Mouse (Mus musculus) embryonic facial prominence, embryonic 11.5 days (tissue): ENCODE data around the gene Fam25c. TPM values are rescaled to one million over a fixed set of nuclear protein-coding genes. Genes with fewer than 3 reads are reported as not detected.

Experiments used
- ATAC-seq: fragments of 200-750 bp; cut with Nextera tagmentation; replicated peaks from 2 replicates; pipeline ENCODE4 v1.8.0; 2017; ENCODE audit warnings: low read depth; ENCODE audit not compliant: insufficient number of reproducible peaks, low FRiP score, low TSS enrichment
- DNase-seq: peaks from one replicate; pipeline ENCODE4 v3.0.0-alpha.2; 2015; ENCODE audit warnings: low spot score
- H3K27ac ChIP-seq: fragments of 300-500 bp; sonication (generic); replicated peaks from 2 replicates; pipeline ENCODE4 v1.5.1; 2014; ENCODE audit warnings: mild to moderate bottlenecking, low read depth, low read length, control low read depth
- H3K27me3 ChIP-seq: fragments of 300-500 bp; sonication (generic); 2 replicates; pipeline ENCODE4 v1.6.1; 2014; ENCODE audit warnings: mild to moderate bottlenecking, low read length, moderate library complexity, mixed read lengths; ENCODE audit not compliant: control insufficient read depth, insufficient read depth
- H3K36me3 ChIP-seq: fragments of 300-500 bp; sonication (generic); replicated peaks from 2 replicates; pipeline ENCODE4 v1.6.1; 2014; ENCODE audit warnings: low read depth, mild to moderate bottlenecking, low read length, moderate library complexity, mixed read lengths; ENCODE audit not compliant: control insufficient read depth, insufficient read depth
- H3K4me1 ChIP-seq: fragments of 300-500 bp; sonication (generic); 2 replicates; pipeline ENCODE4 v1.6.1; 2014; ENCODE audit warnings: low read length, mixed read lengths; ENCODE audit not compliant: control insufficient read depth, insufficient read depth
- H3K4me2 ChIP-seq: fragments of 300-500 bp; sonication (generic); 2 replicates; pipeline ENCODE4 v1.6.1; 2014; ENCODE audit warnings: low read depth, mild to moderate bottlenecking, control low read depth, low read length, moderate library complexity
- H3K4me3 ChIP-seq: fragments of 300-500 bp; sonication (generic); 2 replicates; pipeline ENCODE4 v1.5.1; 2014; ENCODE audit warnings: low read depth, low read length, control low read depth
- H3K9ac ChIP-seq: fragments of 300-500 bp; sonication (generic); replicated peaks from 2 replicates; pipeline ENCODE4 v1.6.1; 2014; ENCODE audit warnings: mild to moderate bottlenecking, control low read depth, low read length
- H3K9me3 ChIP-seq: fragments of 300-500 bp; sonication (generic); replicated peaks from 2 replicates; pipeline ENCODE4 v1.6.1; 2016; ENCODE audit warnings: mild to moderate bottlenecking, low read length, inconsistent platforms, mixed read lengths; ENCODE audit not compliant: control insufficient read depth
- WGBS: fragments of 180-500 bp; shearing (Covaris S2); extraction: QIAGEN DNeasy Blood & Tissue Kit; methylation state at CpG from one replicate; pipeline ENCODE4 v1.1.7; 2014; 5-methylcytosine and 5-hydroxymethylcytosine counted together
- polyA plus RNA-seq: library from polyadenylated mRNA; unstranded; fragments of >200 nt; fragmentation: Nextera tagmentation; extraction: Ambion mirVana; gene quantifications from 2 replicates; pipeline ENCODE4 v1.2.1, GENCODE M21; 2014

Gene Fam25c
- polyA plus RNA-seq, 1 experiment from 2014 or later: not detected

- Histone ChIP-seq H3K4me3 (peak within 1 kb of the TSS; percentile 90), H3K9ac (peak within 1 kb of the TSS; percentile 96), H3K36me3 (no peaks in the 10 kb centered on the region), H3K4me1 (no peaks in the 10 kb centered on the region), H3K9me3 (no peaks in the 10 kb centered on the region), H3K4me2 (peak within 1 kb of the TSS; percentile 76), H3K27me3 (no peaks in the 10 kb centered on the region), H3K27ac (peak within 1 kb of the TSS; percentile 95)
- under 1% methylated on average over 56 of the region's 100 CpGs for WGBS
- peak; percentile 97 for ATAC-seq
- peak; percentile 94 for DNase-seq
Observed at GRCm38 (mm10) chr14:34310234-34310965, 44.8 kb downstream of the Fam25c start, which contains the start of the genes Shld2 and Glud1. TSS of gene Shld2 (minus strand) at chr14:34310493. TSS of gene Glud1 (plus strand) at chr14:34310727.

- H3K9ac ChIP-seq: peak overlapping the region; percentile 96
- 10% methylated on average over 5 of the region's 5 CpGs for WGBS
- peak overlapping the region; percentile 89 for H3K27ac ChIP-seq
- no peaks in the 10 kb centered on the region for H3K27me3 ChIP-seq
- no peaks in the 10 kb centered on the region for H3K36me3 ChIP-seq
- H3K4me2 ChIP-seq: peak overlapping the region; percentile 76
- no peaks in the 10 kb centered on the region for H3K4me1 ChIP-seq
- ATAC-seq (no peak), DNase-seq (no peak)
- H3K9me3 ChIP-seq: no peaks in the 10 kb centered on the region
- H3K4me3 ChIP-seq: peak overlapping the region; percentile 90
Observed at GRCm38 (mm10) chr14:34309907-34310233, 45.4 kb downstream of the Fam25c start.

GRCm38 (mm10) chr14:34309266-34309665 is 46.0 kb downstream of the Fam25c start:
- Histone ChIP-seq H3K27ac (no peak overlapping the region), H3K27me3 (no peaks in the 10 kb centered on the region), H3K36me3 (no peaks in the 10 kb centered on the region), H3K4me3 (no peak overlapping the region), H3K4me2 (no peak overlapping the region), H3K4me1 (no peaks in the 10 kb centered on the region), H3K9ac (no peak overlapping the region), H3K9me3 (no peaks in the 10 kb centered on the region)
- DNase-seq (no peak), ATAC-seq (no peak)
- WGBS: 90% methylated on average over 4 of the region's 4 CpGs

GRCm38 (mm10) chr14:34303265-34303680 is 52.0 kb downstream of the Fam25c start:
- Histone ChIP-seq H3K27me3 (no peaks in the 10 kb centered on the region), H3K9ac (no peak overlapping the region), H3K4me3 (no peak overlapping the region), H3K9me3 (no peaks in the 10 kb centered on the region), H3K27ac (no peak overlapping the region), H3K4me1 (no peaks in the 10 kb centered on the region), H3K36me3 (no peaks in the 10 kb centered on the region), H3K4me2 (no peak overlapping the region)
- 35% methylated on average over 5 of the region's 5 CpGs for WGBS
- DNase-seq: no peak
- ATAC-seq: no peak

GRCm38 (mm10) chr14:34302681-34303242 is 52.5 kb downstream of the Fam25c start:
- Histone ChIP-seq H3K36me3 (no peaks in the 10 kb centered on the region), H3K4me2 (no peak overlapping the region), H3K27me3 (no peaks in the 10 kb centered on the region), H3K4me3 (no peak overlapping the region), H3K4me1 (no peaks in the 10 kb centered on the region), H3K27ac (no peak overlapping the region), H3K9ac (no peak overlapping the region), H3K9me3 (no peaks in the 10 kb centered on the region)
- 81% methylated on average over 5 of the region's 5 CpGs for WGBS
- DNase-seq (no peak), ATAC-seq (no peak)

Other genes starting within 250 kb of the Fam25c start
- 0.20 TPM in 1 of 2 replicates, not detected in the other for gene Npy4r, start 202.9 kb downstream of the Fam25c start, polyA plus RNA-seq
- 0.32 and 0.36 TPM in 2 replicates for gene Gprin2, start 153.8 kb downstream of the Fam25c start, polyA plus RNA-seq
- gene Syt15, start 135.8 kb downstream of the Fam25c start, polyA plus RNA-seq: 0.06 TPM in 1 of 2 replicates, not detected in the other
- gene Shld2, start 44.9 kb downstream of the Fam25c start, polyA plus RNA-seq: 10.0 and 11.6 TPM in 2 replicates
- gene Glud1, start 44.7 kb downstream of the Fam25c start, polyA plus RNA-seq: 97.2 and 97.5 TPM in 2 replicates
- gene Sncg, start 19.4 kb upstream of the Fam25c start, polyA plus RNA-seq: 50.6 and 76.6 TPM in 2 replicates
- gene Mmrn2, start 20.0 kb upstream of the Fam25c start, polyA plus RNA-seq: 5.4 and 5.8 TPM in 2 replicates
- gene Bmpr1a, start 147.9 kb upstream of the Fam25c start, polyA plus RNA-seq: 73.2 and 80.9 TPM in 2 replicates
- not detected in 2 replicates for gene 9230112D13Rik, start 167.4 kb upstream of the Fam25c start, polyA plus RNA-seq
- 0.31 and 0.90 TPM in 2 replicates for gene Ldb3, start 233.2 kb upstream of the Fam25c start, polyA plus RNA-seq
- 0.39 TPM in 1 of 2 replicates, not detected in the other for gene Opn4, start 244.7 kb upstream of the Fam25c start, polyA plus RNA-seq